Mouse (Mus musculus) 416B (cell line): ENCODE results near the gene Stk36.
A peak's percentile ranks its signal among the peaks of the same experiment; 100 is the strongest.

Source experiments
- DNase-seq: peaks from one replicate; pipeline ENCODE4 v3.0.0; 2011; ENCODE audit warnings: low read depth

Stk36 gene

DNA sequence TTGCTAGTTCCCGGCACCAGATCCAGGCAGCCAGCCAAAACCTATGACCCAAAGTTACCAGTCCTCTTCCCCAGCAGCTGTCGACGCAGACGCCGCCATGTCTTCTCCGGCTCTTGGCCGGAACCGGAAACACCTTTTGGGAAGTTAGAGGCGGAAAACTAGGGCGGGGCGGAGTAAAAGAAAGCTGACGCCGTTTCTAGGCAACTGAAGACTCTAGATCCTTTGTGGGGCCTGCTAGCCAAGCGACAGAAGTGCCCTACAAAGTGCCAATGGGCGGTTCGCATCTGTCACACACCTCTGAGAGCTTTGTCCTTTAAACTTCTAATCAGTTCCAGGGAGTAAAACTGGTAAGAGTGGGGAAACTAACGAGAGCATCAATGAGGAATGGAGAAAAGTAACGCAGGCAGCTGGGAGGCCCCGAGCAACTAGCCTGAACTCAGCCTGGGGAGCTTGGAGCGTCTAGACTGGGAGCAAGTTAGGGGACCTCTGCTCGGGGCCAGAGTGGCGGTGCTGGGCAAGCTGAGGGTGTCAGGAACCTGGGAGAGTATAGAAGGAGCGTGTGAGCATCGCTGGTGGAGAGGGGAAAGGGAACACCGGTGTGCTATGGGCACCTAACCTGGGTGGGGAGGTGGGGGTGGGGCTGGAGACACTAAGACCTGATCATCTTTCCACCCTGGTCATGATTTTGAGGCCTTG is at the start of gene Stk36, which contains the start of gene Rnf25:
Stk36 (plus strand) TSS at position 179 of the 696 bp plus-strand sequence.
Rnf25 (minus strand) TSS at position 131 of the 696 bp plus-strand sequence.
- peak; percentile 90 for DNase-seq

DNA sequence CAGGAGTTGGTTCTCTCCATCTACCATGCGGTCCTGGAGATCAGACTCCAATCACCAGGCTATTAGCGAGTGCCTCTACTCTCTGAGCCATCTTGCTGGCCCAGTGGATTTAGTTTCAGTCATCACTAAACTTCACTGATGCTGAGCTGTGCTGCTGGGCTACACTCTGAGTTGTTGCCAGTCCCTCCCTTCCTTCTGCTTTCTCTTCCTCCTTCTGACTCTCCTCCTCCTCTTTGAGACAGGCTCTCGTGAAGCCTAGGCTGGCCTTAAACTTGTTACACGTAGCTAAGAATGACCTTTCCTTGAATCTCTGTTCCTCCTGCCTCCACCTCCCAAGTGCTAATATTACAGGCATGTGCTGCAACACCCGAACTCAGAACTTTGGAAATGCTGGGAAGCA is 42.2 kb upstream of the Stk36 start:
- DNase-seq = no peak

DNA sequence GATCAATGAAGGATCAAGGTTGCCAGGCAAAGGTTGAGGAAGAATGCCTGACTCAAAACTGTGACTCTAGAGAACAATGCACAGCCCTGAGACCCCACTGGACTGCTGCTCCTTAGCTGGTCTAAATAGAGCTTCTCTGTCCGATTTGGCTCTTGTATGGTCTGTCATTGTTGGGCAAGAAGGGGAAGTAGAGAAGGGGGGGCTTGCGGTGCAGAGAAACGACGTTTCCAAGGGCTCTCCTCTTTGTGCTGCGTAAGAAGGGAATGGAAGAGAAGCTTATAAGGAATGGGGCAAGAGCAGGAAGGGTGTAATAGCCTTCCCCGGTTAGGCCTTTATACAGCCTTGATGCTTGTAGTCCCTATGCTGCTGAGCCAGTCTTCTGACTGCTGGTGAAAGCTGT is 35.4 kb upstream of the Stk36 start:
- peak; percentile 28 for DNase-seq

DNA sequence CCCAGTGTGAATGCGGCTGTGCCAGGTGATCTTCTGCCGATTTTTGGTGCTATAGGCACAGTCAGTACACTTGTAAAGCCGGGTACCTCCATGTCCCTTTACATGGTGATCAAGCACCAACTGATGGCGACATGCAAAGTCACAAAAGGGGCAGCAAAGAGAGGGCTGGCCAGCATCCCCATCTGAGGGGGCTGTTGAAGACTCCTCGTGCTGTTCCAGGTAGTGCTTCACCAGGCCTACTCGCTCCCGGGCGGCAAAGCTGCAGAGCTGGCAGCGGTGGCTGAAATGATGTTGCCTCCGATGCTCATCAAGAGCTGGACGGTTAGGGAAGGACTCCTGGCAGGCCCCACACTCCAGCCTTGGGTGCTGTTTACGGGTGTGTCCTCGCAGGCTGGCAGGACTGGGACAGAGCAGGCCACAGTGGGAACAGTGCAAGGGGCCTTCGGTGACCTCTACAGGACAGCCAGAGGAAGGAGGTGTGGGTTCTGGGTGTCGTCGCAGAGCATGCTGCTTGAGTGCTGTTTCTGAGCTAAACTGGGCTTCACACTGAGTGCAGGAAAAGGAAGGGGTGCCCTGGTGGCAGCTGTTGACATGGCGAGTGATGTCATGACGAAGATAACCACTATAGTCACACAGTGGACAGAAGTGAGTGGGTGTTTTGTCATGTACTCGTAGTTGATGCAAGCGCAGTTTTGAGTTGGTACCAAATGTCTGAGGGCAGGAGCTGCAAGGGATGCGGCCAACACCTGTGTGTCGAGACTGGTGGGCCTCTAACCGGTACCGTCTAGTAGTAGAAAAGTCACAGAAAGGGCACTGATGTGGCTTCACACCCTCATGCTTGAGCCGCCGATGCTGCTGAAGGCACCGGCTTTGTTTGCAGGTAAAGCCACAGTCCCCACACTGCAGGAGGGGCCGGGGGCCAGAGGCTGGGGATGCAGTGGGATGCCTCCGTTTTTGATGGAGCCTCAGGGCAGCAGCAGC is 31.2 kb upstream of the Stk36 start:
- no peak for DNase-seq

DNA sequence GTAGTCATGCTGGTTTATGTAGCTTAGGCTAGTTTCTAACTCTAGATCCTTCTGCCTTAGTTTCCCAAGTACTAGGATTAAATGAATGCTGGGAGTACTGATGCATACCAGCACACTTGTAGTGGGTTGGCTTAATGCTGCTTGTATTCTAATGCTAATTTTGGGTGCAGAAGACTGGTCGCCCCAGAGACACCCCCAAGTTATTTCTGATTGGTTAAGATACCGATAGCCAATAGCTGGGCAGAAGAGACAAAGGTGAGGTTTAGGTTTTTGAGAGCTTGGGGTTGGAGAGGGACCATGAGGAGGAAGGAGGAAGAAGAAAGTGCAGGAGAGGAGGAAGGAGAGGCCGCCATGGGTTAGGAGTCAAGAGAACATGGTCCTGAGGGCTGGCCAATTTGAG is 18.6 kb upstream of the Stk36 start:
- no peak for DNase-seq

DNA sequence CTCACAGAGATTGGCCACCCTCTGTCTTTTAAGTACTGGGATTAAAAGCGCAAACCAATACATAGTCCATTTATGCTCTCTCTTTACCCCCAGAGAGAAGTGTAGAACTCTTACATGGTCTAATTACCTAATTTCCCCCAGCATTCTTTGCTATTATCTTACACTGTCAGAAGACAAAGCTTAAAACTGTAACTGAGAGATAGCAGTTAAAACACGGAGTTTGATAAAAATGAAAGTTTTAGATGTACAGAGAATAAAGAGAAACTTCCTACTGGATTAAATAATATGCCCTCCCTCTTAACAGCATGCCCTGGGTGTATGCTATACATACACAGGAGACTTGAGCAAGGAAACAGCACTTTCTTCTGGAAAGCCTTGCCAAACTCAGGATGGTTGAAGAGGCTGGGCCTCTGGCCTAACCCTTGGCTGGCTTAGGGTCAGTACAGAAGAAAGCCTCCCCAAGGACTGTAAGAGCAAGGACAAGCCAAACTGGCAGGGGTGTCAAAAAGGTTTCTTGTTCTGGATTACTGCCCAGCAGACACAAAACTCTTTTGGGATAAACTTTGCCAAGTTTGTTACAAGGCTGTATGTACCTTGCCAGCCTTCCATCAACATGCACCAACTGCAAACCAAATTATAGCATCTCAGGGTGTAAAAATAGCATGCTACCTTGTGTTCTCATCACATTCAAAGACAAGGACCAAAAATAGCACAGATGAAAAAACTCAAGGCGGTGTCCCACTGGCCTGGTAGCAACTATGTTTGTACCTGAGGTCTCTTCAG is 16.4 kb upstream of the Stk36 start:
- no peak for DNase-seq

DNA sequence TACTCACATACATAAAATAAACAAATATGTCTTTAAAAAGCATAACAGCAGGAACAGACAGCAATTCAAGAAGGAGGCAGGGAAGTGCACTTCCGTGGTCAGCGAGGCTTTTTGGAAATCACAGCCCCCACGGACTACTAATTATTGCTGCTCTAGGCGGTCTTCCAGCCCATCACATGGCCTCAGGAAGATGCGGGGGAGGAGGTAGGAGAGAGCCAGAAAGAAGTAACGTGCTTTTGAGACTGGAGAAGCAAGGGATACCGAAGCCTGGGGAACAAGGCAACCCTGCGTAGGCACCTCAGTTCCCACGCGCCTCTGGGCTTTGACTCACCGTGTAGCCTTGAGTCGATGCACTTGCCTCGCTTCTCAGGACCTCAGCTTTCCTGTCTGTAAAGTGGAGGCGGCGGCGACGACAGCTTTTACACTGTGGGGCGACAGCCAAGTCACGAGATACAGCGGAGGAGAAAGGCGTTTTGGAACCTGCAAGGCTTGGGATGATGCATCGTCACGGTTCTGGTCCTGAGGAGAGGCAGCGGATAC is 13.9 kb upstream of the Stk36 start:
- DNase-seq = no peak

DNA sequence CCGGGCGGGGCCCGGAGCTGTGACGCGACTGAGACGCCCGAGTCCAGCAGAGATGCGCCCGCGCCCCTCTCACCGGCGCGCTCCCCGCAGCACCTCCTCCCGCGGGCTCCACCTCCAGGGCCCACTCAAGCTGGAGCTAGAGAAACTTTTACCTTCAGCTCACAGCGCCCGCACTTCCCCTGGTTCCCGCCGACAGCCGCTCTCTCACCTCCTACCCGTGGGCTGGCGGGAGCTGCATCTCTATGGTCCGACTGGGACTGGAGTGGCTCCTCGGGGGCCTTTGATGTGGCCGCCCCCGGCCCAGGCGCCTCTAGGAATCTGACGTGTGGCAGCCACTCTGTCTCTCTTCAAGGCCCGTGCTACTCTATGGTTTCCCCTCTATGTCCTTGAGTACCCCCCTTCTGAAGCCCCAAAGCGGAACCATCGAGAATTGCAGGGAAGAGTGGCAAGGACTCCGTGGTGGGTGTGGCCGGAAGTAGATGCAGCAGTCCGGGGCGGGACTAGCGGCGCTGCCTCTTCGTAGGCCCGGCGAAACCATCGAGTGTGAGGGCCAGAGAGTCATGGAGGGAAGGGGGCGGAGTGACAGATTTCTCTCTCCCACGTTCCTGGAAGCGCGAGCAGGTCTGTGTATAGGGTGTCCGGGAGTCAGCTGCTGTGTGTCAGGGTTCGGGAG is 13.3 kb upstream of the Stk36 start, which contains the start of the genes Zfp142 and Bcs1l:
Zfp142 (minus strand) TSS at position 474 of the 673 bp plus-strand sequence.
Bcs1l (plus strand) TSS at position 517 of the 673 bp plus-strand sequence.
- DNase-seq = peak; percentile 99

DNA sequence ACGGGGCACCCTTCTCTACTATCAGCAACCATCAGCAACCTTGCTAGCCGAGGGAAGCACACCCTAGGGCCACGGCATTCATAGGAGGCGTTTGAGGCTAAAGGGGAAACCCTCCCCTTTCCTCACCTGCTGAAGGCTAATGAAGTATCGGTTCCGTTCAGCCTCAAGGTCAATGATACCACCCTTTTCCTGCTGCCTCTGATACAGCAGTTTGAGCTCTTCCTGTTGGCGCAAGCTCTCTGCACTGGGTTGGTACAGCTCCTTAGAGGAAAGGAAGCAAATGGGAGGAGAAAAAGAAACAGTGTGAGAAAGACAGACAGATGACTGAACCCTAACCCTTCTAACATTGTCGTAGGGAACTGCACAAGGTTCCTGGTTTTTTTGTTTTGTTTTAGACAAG is 6.8 kb upstream of the Stk36 start:
- peak; percentile 92 for DNase-seq

DNA sequence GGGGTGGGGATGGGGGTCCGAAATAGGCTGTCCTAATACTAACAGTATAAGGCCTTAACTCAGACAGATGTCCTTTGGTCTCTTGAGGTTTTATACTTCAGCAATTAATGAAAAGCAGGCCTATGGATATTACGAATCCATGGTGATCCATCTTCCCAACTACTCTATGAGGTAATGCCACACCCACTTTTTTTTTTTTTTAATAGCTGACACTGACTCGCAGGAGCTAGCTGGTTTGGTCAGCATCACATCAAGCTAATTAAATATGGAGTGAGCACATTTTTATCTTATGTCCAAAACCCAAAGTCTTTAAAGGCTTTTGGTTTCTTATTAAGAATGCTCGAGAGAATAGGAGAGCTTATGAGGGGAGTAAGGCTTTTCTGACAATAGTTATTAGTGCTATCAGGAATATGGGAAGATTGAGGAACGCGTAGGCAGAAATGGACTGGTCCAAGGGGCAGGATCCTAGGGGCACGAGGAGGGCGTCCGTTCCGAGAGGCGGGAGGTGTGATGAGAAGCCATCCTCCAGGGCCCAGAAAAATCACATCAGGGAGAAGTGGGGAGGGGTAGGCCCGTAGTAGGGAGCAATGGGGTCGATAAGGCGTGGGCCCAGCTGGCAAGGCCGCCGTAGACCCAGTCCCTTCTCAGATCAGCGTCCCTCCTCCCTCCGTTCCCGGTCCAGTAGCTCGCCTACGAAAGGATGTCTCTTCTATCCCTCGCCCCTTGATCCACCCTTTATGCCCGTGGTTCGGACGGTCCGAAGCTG is 561 bp upstream of the Stk36 start:
- DNase-seq = no peak

DNA sequence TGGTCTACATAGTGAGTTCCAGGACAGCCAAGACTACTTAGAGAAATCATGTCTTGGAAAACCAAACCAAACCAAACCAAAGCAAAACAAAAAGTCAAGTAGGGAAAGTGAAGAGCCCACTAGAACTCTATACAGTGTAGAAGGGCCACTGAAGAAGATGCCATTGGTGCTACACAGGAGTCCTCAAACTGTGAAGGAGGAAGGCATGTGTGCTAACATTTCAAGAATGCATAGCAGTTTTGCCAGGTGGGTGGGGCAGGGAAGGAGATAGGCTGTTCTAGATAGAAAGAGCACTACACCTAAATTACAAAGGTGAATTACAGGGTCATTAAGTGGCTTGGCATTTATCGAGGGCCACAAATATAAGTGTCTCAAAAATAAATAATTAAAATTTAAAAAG is 22.9 kb downstream of the Stk36 start:
- DNase-seq = no peak

DNA sequence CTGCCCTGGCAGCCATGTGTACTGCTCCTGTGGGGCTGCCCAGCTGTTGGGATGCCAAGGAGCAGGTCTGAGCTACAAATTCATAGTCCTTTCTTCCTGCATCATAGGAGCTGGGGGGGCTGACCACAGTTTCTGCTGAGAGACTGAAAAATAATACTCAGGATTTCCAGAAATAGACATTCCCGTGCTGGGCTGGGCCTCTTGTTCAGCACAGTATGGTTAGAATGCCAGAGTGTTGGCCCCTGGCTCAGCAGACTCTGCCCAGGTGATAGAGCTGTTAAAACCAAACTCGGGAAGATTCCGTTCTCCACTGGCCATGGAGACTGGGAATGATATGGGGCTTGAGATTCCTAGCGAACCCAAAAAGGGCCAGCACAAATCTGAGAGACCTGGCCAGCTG is 24.8 kb downstream of the Stk36 start:
- no peak for DNase-seq

DNA sequence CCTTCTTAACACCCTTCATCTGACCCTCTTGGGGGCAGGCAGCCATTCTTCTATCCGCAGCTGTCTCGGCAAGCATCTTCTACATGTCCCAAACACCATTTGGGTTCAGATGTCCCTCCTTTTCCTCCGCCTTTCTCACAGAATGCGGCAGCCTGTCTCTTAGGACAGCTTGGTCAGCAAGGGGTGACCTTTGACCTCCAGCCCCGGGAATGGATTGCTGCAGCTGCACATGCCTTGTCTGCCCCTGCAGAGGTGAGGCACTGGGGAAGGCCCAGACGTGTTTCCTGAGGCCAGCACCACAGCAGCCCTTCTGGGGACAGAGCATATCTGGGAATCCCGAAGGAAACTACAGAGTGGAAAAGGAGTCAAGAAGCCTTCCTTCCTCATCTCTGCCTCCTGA is 26.8 kb downstream of the Stk36 start:
- DNase-seq = no peak

DNA sequence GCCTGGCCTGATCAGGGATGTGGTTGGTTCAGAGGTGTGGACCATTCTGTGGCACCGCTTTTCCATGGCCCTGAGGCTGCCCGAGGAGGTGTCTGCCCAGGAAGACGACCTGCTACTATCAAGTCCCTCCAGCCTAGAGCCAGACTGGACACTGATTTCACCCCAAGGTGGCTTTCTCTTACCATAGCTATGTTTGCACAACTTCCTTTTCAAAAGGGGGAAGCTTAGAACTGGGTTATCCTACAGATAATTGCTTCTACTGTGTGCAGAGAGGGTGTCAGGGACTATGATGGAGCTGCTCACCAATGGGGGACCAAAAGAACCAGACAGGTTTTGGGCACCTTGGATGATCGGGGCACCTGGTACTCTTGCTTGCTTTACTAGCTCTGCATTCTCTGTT is 31.5 kb downstream of the Stk36 start:
- peak; percentile 10 for DNase-seq

DNA sequence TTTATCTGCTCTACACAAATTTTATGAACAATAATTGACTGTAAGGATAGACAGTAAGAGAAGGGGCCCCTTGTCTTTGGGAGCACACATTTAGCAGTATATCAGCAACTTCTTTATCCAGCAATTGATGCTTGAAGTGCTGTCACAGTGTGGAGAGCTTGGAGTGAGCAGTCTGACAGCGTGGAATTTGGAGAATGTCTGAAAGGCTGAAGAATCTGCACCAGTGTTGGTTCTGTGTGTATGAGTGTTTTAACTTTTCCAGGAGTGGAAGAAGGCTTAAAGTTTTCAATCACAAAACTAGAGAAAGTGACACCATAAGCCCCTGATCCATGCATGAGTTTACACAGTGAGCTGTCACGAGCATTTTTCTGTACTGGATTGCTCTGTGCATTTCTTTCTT is 42.3 kb downstream of the Stk36 start:
- DNase-seq = no peak

DNA sequence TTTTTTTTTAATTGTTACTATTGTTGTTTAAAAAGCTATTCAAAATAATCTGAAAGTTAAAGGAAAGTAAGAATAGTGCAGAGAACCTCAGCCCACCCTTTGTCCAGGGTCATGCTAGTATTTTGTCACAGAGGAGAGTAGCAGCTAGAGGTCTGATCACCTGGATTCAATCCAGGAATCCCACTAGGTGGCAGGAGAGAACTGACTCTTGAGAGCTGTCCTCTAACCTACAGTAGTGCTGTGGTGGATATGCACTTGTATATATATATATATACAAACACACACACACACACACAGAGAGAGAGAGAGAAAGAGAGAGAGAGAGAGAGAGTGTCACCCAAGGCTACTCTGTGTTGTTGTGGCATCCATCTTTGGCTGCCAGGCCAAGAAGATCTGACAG is 42.7 kb downstream of the Stk36 start:
- peak; percentile 51 for DNase-seq

DNA sequence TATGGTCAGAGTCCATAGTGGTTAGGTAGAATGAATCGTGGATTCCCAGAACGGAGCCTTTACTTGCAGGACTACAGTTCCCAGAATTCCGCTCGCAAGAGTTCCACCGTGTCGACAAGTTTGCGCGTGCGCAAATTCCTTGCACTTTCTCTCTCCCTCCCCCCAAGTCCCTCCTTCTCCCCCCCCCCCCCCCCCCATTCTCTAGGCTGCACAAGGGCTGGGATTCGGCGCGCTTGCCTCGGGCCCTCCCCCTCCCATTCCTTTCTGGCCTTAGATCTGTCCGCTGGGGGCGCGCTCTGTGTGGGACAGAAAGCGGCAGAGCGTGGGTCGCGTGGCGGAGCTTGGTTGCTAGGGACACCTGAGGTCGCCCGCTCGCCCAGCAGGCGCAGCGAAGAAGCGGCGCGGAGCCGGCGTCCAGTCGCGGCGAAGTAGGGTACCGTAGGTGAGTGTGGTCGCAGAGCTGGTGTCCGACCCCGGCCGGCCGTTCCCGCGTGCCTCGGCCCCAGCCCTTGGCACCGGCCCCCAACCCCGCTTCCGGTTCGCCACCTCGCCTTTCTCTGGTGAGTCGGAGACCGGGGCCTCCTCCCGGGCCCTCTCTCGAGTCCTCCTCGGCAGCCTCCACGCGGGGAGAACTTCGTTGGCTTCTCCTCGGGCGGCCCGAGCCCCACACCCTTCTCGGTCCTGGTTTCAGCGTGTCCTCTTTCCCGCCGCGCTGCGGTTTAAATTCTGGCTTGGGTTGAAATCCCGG is 60.4 kb downstream of the Stk36 start, which contains the start of gene Ttll4:
Ttll4 (plus strand) TSS at position 298 of the 748 bp plus-strand sequence.
- peak; percentile 98 for DNase-seq

DNA sequence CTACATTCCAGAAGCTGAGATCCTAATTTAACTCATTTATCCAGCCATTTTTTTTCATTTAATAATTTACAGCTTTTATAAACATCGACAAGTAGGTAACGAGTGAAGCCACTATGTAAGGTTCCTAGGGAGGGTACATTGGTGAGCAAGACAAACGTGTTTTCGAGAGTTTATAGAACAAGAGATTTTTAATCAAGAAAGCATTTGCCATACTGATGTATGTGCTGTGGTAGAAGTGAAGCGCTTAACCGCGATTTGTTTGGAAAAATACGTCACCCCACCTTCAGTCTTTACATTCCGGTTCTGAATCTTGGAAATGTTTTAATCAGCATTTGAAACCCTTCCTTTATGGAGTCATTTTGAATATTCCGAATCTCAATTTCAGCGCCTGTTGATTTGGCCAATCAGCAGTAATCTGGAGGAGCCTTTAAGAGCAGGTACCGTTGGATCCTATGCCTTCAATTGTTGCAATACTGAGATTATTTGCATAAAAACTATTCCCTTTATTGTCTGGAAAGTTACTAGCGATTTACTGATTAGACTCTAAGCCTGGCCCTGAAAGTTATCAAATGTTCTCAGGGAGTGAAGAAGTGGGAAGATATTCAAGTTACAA is 61.1 kb downstream of the Stk36 start:
- DNase-seq = peak; percentile 55

DNA sequence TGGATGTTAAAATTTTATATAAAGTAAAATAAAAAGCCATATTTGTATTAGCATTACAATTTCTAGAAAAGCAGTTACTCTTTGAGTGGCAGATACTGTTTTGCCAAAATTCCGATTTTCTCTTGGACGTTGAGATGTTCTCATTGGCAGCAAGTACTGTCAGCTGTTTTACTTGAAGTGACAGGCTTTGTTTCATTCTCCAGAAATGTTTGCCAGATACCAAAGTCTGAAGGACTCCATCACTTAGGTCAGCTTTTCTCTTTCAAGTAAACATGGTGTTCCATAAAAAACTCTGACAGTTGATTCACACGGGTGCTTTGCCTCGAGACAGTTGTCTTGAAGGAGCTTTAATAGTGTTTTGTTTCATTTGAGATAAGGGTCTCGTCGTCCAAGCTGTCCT is 63.9 kb downstream of the Stk36 start:
- DNase-seq = no peak
